Mouse (Mus musculus) macrophage (primary cell): ENCODE measurements around the gene Gprc5a. TPM values are rescaled to one million over a fixed set of nuclear protein-coding genes. Genes with fewer than 3 reads are reported as not detected.

Experiments used
- H3K27ac ChIP-seq: fragments of 350-480 bp; formaldehyde crosslinking; 2 replicates; pipeline ENCODE4 v1.9.0; 2021
- H3K36me3 ChIP-seq: fragments of 350-480 bp; formaldehyde crosslinking; 2 replicates; pipeline ENCODE4 v1.9.0; 2021; ENCODE audit errors: inconsistent target
- H3K4me3 ChIP-seq: fragments of 350-480 bp; formaldehyde crosslinking; 2 replicates; pipeline ENCODE4 v1.9.0; 2021; ENCODE audit errors: inconsistent target
- H3K79me2 ChIP-seq: fragments of 350-480 bp; formaldehyde crosslinking; 2 replicates; pipeline ENCODE4 v1.9.0; 2021; ENCODE audit errors: inconsistent target
- WGBS: methylation state at CpG from one replicate; pipeline ENCODE4 v1.1.7; 2026; ENCODE audit warnings: inconsistent platforms; ENCODE audit not compliant: missing documents; 5-methylcytosine and 5-hydroxymethylcytosine counted together
- polyA plus RNA-seq: library from polyadenylated mRNA; stranded (reverse); fragments of 250-400 nt; gene quantifications from 3 replicates; pipeline ENCODE4 v1.2.4, GENCODE M21; 2018; ENCODE audit warnings: inconsistent platforms

Gene Gprc5a
- polyA plus RNA-seq, 1 experiment from 2014 or later = 0.06 TPM

GRCm38 (mm10) chr6:135053789-135054188 is 11.7 kb upstream of the Gprc5a start:
- H3K27ac ChIP-seq = no peak overlapping the region
- H3K36me3 ChIP-seq = no peaks in the 10 kb centered on the region
- H3K79me2 ChIP-seq = no peaks in the 10 kb centered on the region
- 100% methylated on average over 2 of the region's 3 CpGs for WGBS
- no peak overlapping the region for H3K4me3 ChIP-seq

- WGBS = 84% methylated on average over 4 of the region's 4 CpGs
- H3K4me3 ChIP-seq = no peak overlapping the region
Observed at GRCm38 (mm10) chr6:135055882-135056281, 9.6 kb upstream of the Gprc5a start.

GRCm38 (mm10) chr6:135060728-135061127 is 4.7 kb upstream of the Gprc5a start:
- Histone ChIP-seq H3K36me3 (no peaks in the 10 kb centered on the region), H3K27ac (no peak overlapping the region), H3K4me3 (no peak overlapping the region), H3K79me2 (no peaks in the 10 kb centered on the region)
- WGBS = 97% methylated on average over 4 of the region's 4 CpGs

More at GRCm38 (mm10) chr6:135055882-135056281, 9.6 kb upstream of the Gprc5a start:
- H3K36me3 ChIP-seq = no peaks in the 10 kb centered on the region
- H3K79me2 ChIP-seq = no peaks in the 10 kb centered on the region
- no peak overlapping the region for H3K27ac ChIP-seq

GRCm38 (mm10) chr6:135064621-135065020 is 830 bp upstream of the Gprc5a start:
- WGBS = 94% methylated on average over 12 of the region's 12 CpGs
- H3K4me3 ChIP-seq = no peak overlapping the region
- H3K27ac ChIP-seq = no peak overlapping the region
- H3K36me3 ChIP-seq = no peaks in the 10 kb centered on the region
- H3K79me2 ChIP-seq = no peaks in the 10 kb centered on the region

- H3K36me3 ChIP-seq = no peaks in the 10 kb centered on the region
- H3K27ac ChIP-seq = no peak overlapping the region
- H3K79me2 ChIP-seq = no peaks in the 10 kb centered on the region
- 94% methylated on average over 6 of the region's 6 CpGs for WGBS
- H3K4me3 ChIP-seq = no peak overlapping the region
Observed at GRCm38 (mm10) chr6:135066795-135067445, 1.5 kb downstream of the Gprc5a start.

GRCm38 (mm10) chr6:135068221-135068620 is 2.8 kb downstream of the Gprc5a start:
- 98% methylated on average over 4 of the region's 5 CpGs for WGBS
- H3K36me3 ChIP-seq = no peaks in the 10 kb centered on the region
- H3K4me3 ChIP-seq = no peak overlapping the region
- no peaks in the 10 kb centered on the region for H3K79me2 ChIP-seq
- H3K27ac ChIP-seq = no peak overlapping the region

GRCm38 (mm10) chr6:135069856-135070255 is 4.4 kb downstream of the Gprc5a start:
- no peaks in the 10 kb centered on the region for H3K36me3 ChIP-seq
- no peak overlapping the region for H3K4me3 ChIP-seq
- no peaks in the 10 kb centered on the region for H3K79me2 ChIP-seq
- 73% methylated on average over 6 of the region's 6 CpGs for WGBS
- no peak overlapping the region for H3K27ac ChIP-seq

- 97% methylated on average over 2 of the region's 2 CpGs for WGBS
- H3K36me3 ChIP-seq = no peaks in the 10 kb centered on the region
Observed at GRCm38 (mm10) chr6:135070347-135070746, 4.9 kb downstream of the Gprc5a start.

GRCm38 (mm10) chr6:135074405-135074947 is 9.0 kb downstream of the Gprc5a start:
- Histone ChIP-seq H3K36me3 (no peaks in the 10 kb centered on the region), H3K79me2 (no peaks in the 10 kb centered on the region), H3K4me3 (no peak overlapping the region), H3K27ac (no peak overlapping the region)
- WGBS = 61% methylated on average over 6 of the region's 6 CpGs

More at GRCm38 (mm10) chr6:135070347-135070746, 4.9 kb downstream of the Gprc5a start:
- no peak overlapping the region for H3K4me3 ChIP-seq
- H3K79me2 ChIP-seq = no peaks in the 10 kb centered on the region
- no peak overlapping the region for H3K27ac ChIP-seq

GRCm38 (mm10) chr6:135076202-135076601 is 10.8 kb downstream of the Gprc5a start:
- Histone ChIP-seq H3K79me2 (no peaks in the 10 kb centered on the region), H3K36me3 (no peaks in the 10 kb centered on the region), H3K27ac (no peak overlapping the region), H3K4me3 (no peak overlapping the region)
- 76% methylated on average over 3 of the region's 3 CpGs for WGBS

- no peak overlapping the region for H3K27ac ChIP-seq
- no peaks in the 10 kb centered on the region for H3K36me3 ChIP-seq
- no peaks in the 10 kb centered on the region for H3K79me2 ChIP-seq
- no peak overlapping the region for H3K4me3 ChIP-seq
- 82% methylated on average over 12 of the region's 12 CpGs for WGBS
Observed at GRCm38 (mm10) chr6:135078420-135078819, 13.0 kb downstream of the Gprc5a start.

- H3K27ac ChIP-seq = no peak overlapping the region
- no peaks in the 10 kb centered on the region for H3K79me2 ChIP-seq
- 87% methylated on average over 10 of the region's 10 CpGs for WGBS
- H3K4me3 ChIP-seq = no peak overlapping the region
- no peaks in the 10 kb centered on the region for H3K36me3 ChIP-seq
Observed at GRCm38 (mm10) chr6:135083991-135084502, 18.6 kb downstream of the Gprc5a start.

- WGBS = 95% methylated on average over 1 of the region's 1 CpGs
Observed at GRCm38 (mm10) chr6:135085703-135086102, 20.3 kb downstream of the Gprc5a start.

GRCm38 (mm10) chr6:135087721-135088451 is 22.4 kb downstream of the Gprc5a start:
- 10% methylated on average over 19 of the region's 19 CpGs for WGBS
- no peak overlapping the region for H3K4me3 ChIP-seq
- H3K27ac ChIP-seq = no peak overlapping the region
- no peaks in the 10 kb centered on the region for H3K36me3 ChIP-seq
- no peaks in the 10 kb centered on the region for H3K79me2 ChIP-seq

More at GRCm38 (mm10) chr6:135085703-135086102, 20.3 kb downstream of the Gprc5a start:
- Histone ChIP-seq H3K27ac (no peak overlapping the region), H3K36me3 (no peaks in the 10 kb centered on the region), H3K79me2 (no peaks in the 10 kb centered on the region), H3K4me3 (no peak overlapping the region)

GRCm38 (mm10) chr6:135089786-135090185 is 24.3 kb downstream of the Gprc5a start:
- 64% methylated on average over 6 of the region's 8 CpGs for WGBS
- Histone ChIP-seq H3K36me3 (no peaks in the 10 kb centered on the region), H3K4me3 (no peak overlapping the region), H3K79me2 (no peaks in the 10 kb centered on the region), H3K27ac (no peak overlapping the region)
